Mouse (Mus musculus): ENCODE results near the gene Nrxn3. TPM values are rescaled to one million over a fixed set of nuclear protein-coding genes. Genes with fewer than 3 reads are reported as not detected.

Nrxn3 gene
- polyA plus RNA-seq, 1 experiment from 2014 or later: 1.3 TPM

DNA sequence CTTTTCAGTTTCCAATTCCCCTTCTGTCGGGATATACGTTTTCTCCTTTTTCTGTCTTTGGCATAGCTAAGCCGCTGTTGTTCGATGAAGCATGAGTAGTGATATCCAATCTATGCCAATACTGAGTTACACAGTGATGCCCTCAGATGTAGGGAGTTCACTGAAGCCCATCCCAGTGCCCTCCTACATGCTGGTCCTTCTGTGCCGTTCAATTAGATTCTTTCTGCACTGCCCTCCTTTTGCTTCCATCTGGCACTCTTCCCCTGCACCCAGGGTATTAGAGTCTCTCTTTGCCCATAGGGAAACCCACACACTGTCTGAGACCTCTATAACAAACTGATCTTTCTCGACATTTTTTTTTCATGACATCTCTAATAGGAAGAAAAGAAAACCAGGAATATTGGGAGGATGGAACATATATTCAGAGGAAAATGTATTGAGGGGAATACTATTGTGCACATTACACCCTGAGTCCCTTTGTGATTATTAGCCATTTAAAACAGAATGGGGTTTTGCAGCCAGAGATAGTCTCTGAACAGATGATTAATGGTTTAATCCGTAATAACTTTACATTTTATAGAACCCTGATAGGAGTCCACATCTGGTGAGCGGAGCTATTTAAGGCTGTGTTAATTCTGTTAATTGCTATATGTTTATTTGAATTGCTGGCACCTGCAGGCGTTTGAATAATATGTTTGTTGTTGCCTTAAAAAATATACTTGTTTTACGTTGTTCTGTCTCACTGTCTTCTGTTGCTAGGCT, 476.3 kb downstream of the Nrxn3 start:
- H3K36me3 ChIP-seq (ENCODE audit: control insufficient read depth, insufficient read depth): no peaks in the 10 kb centered on the region

DNA sequence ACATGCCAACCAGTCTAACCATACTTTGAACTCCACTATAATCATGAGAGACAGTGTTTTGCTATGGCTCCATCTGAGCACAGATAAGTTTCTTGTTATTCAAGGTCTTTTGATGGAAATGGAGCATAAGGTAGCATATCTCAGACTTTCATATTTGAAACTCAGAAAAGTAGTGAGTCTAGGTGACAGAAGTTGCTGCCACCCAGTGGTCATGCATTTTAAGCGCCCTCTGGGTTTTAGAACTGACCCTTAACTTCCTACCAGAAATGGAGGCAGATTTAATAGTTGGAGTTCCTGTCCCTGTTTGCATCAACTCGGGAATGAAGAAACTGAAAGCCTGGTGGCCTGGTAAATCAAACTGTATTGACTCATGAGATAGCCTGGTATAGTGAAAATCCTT, 488.9 kb downstream of the Nrxn3 start:
- Histone ChIP-seq H3K36me3 (ENCODE audit: control insufficient read depth, insufficient read depth) (no peaks in the 10 kb centered on the region), H3K4me2 (ENCODE audit: low read depth, low read length) (no peak overlapping the region), H3K27ac (ENCODE audit: low read length) (no peak overlapping the region), H3K4me1 (ENCODE audit: control insufficient read depth, insufficient read depth, low read length) (no peaks in the 10 kb centered on the region), H3K9me3 (replicated peaks; ENCODE audit: control insufficient read depth, low read length) (no peaks in the 10 kb centered on the region), H3K27me3 (ENCODE audit: control insufficient read depth, insufficient read depth, low read length) (no peaks in the 10 kb centered on the region), H3K9ac (ENCODE audit: low read length) (no peak overlapping the region), H3K4me3 (ENCODE audit: low read length) (no peak overlapping the region)
- no peak for ATAC-seq (replicated peaks; ENCODE audit: extremely low read depth, insufficient read depth, low FRiP score)
- whole genome bisulfite sequencing: 31% methylated on average over 2 of the region's 2 CpGs

More for the DNA sequence above, 476.3 kb downstream of the Nrxn3 start:
- Histone ChIP-seq H3K4me2 (ENCODE audit: low read depth, low read length) (no peak overlapping the region), H3K9ac (ENCODE audit: low read length) (no peak overlapping the region), H3K4me3 (ENCODE audit: low read length) (no peak overlapping the region), H3K9me3 (replicated peaks; ENCODE audit: control insufficient read depth, low read length) (no peaks in the 10 kb centered on the region), H3K27me3 (ENCODE audit: control insufficient read depth, insufficient read depth, low read length) (no peaks in the 10 kb centered on the region), H3K27ac (ENCODE audit: low read length) (no peak overlapping the region), H3K4me1 (ENCODE audit: control insufficient read depth, insufficient read depth, low read length) (no peaks in the 10 kb centered on the region)
- no peak for ATAC-seq (replicated peaks; ENCODE audit: extremely low read depth, insufficient read depth, low FRiP score)
- 74% methylated on average over 10 of the region's 10 CpGs for WGBS

DNA sequence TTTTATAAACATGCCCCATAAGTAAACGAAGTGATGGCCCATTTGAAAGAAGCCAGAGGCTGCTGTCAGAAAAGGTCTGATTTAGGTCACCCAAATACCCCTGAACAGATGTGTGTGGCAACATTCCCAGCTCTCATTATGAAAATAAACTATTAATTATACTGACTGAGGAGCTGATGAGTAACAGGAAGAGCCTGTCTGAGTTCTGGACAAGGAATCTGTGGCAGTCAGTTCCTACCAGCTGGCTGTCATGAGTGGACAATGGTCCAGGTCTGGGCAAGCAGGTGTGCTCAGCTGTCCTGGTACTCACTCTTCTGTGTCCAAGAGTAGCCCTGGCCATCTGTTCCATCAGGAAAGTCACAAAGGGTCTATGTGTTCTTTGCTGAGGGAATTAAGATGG, 517.1 kb downstream of the Nrxn3 start:
- Histone ChIP-seq H3K9ac (ENCODE audit: low read length) (no peak overlapping the region), H3K4me2 (ENCODE audit: low read depth, low read length) (no peak overlapping the region), H3K36me3 (ENCODE audit: control insufficient read depth, insufficient read depth) (no peaks in the 10 kb centered on the region), H3K4me3 (ENCODE audit: low read length) (no peak overlapping the region), H3K27me3 (ENCODE audit: control insufficient read depth, insufficient read depth, low read length) (no peaks in the 10 kb centered on the region), H3K9me3 (replicated peaks; ENCODE audit: control insufficient read depth, low read length) (peaks cover 4% of the 10 kb centered on the region; the same call in 1 of the 2 replicates), H3K4me1 (ENCODE audit: control insufficient read depth, insufficient read depth, low read length) (no peaks in the 10 kb centered on the region), H3K27ac (ENCODE audit: low read length) (no peak overlapping the region)
- WGBS: 34% methylated on average over 1 of the region's 1 CpGs
- no peak for ATAC-seq (replicated peaks; ENCODE audit: extremely low read depth, insufficient read depth, low FRiP score)

DNA sequence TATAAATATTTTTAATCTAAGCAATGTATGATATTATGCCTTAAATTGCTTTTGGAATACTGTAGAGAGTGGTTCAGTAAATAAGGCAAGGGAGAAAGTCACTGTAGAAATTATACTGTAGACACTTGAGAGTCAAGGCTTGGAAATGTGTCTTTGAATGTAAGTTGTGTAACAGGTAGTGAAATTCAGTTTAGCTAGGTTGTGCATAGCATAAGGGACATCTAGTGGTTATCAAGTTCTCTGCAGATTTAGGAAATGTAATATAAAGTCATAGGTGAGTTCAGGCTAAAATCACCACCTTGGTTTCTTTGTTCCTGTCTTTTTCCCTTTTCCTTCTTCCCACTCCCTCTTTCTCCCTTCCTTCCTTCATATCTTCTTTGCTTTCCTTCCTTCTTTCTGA, 518.9 kb downstream of the Nrxn3 start:
- H3K4me1 ChIP-seq (ENCODE audit: control insufficient read depth, insufficient read depth, low read length): no peaks in the 10 kb centered on the region
- no peak overlapping the region for H3K27ac ChIP-seq (ENCODE audit: low read length)
- H3K9ac ChIP-seq (ENCODE audit: low read length): no peak overlapping the region
- H3K36me3 ChIP-seq (ENCODE audit: control insufficient read depth, insufficient read depth): no peaks in the 10 kb centered on the region
- H3K9me3 ChIP-seq (replicated peaks; ENCODE audit: control insufficient read depth, low read length): peaks cover 4% of the 10 kb centered on the region; the same call in 1 of the 2 replicates
- no peak overlapping the region for H3K4me2 ChIP-seq (ENCODE audit: low read depth, low read length)
- H3K4me3 ChIP-seq (ENCODE audit: low read length): no peak overlapping the region
- no peaks in the 10 kb centered on the region for H3K27me3 ChIP-seq (ENCODE audit: control insufficient read depth, insufficient read depth, low read length)
- no peak for ATAC-seq (replicated peaks; ENCODE audit: extremely low read depth, insufficient read depth, low FRiP score)

DNA sequence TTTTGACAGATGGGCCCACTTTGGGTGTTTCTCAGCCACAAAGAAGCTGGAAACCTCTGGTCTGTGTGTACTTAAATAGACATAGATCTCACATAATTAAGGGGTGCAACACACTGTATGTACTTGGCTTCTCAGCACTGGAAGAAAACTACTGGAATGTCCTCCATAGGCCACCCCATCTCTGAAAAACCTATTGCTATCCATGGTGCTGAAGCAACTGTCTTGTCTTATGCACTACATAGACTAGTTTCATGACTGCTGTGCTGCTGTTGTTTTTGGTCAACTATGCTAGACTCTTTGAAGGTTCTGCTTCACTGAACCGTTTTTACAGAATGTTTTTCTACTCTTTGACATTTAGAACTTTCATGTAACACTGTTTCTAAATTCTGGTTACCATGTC, 519.8 kb downstream of the Nrxn3 start:
- H3K4me3 ChIP-seq (ENCODE audit: low read length): no peak overlapping the region
- no peaks in the 10 kb centered on the region for H3K4me1 ChIP-seq (ENCODE audit: control insufficient read depth, insufficient read depth, low read length)
- no peak overlapping the region for H3K27ac ChIP-seq (ENCODE audit: low read length)
- no peaks in the 10 kb centered on the region for H3K27me3 ChIP-seq (ENCODE audit: control insufficient read depth, insufficient read depth, low read length)
- peaks cover 4% of the 10 kb centered on the region; the same call in 1 of the 2 replicates for H3K9me3 ChIP-seq (replicated peaks; ENCODE audit: control insufficient read depth, low read length)
- H3K4me2 ChIP-seq (ENCODE audit: low read depth, low read length): no peak overlapping the region
- no peak for ATAC-seq (replicated peaks; ENCODE audit: extremely low read depth, insufficient read depth, low FRiP score)
- H3K36me3 ChIP-seq (ENCODE audit: control insufficient read depth, insufficient read depth): no peaks in the 10 kb centered on the region
- WGBS: 16% methylated on average over 1 of the region's 1 CpGs
- H3K9ac ChIP-seq (ENCODE audit: low read length): no peak overlapping the region

DNA sequence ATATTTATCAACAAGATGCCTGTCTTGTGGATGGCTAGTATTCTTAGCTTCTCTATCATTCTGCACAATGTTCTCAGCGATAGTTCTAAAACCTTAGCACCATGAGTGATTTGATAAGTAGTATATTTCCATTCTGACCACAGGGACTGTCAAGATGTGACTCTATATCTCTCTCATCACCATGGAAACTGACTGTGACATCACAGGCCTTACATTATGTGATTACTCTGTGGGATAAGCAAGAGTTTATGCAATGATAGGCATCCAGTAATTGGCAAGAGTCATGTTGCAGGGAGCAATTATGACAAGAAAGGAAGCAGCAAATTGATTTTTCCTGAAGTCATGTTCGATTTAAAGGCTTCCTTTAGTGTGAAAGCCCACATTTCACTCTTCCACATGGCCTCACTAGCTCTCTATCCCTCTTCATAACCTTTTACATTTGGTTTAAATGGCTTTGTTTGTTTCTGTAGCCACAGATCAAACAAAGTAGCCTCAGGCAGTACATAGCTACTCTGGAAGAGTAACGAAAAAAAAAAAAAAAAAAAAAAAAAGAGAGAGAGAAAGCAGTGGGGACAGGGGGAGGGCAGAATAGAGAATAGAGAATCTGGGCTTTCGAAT, 532.7 kb downstream of the Nrxn3 start:
- H3K4me2 ChIP-seq (ENCODE audit: low read depth, low read length): no peak overlapping the region
- ATAC-seq (replicated peaks; ENCODE audit: extremely low read depth, insufficient read depth, low FRiP score): no peak
- H3K36me3 ChIP-seq (ENCODE audit: control insufficient read depth, insufficient read depth): no peaks in the 10 kb centered on the region
- H3K27me3 ChIP-seq (ENCODE audit: control insufficient read depth, insufficient read depth, low read length): no peaks in the 10 kb centered on the region
- H3K4me1 ChIP-seq (ENCODE audit: control insufficient read depth, insufficient read depth, low read length): no peaks in the 10 kb centered on the region
- no peak overlapping the region for H3K27ac ChIP-seq (ENCODE audit: low read length)
- 68% methylated on average over 4 of the region's 4 CpGs for WGBS
- H3K9ac ChIP-seq (ENCODE audit: low read length): no peak overlapping the region
- H3K4me3 ChIP-seq (ENCODE audit: low read length): no peak overlapping the region
- no peaks in the 10 kb centered on the region for H3K9me3 ChIP-seq (replicated peaks; ENCODE audit: control insufficient read depth, low read length)

DNA sequence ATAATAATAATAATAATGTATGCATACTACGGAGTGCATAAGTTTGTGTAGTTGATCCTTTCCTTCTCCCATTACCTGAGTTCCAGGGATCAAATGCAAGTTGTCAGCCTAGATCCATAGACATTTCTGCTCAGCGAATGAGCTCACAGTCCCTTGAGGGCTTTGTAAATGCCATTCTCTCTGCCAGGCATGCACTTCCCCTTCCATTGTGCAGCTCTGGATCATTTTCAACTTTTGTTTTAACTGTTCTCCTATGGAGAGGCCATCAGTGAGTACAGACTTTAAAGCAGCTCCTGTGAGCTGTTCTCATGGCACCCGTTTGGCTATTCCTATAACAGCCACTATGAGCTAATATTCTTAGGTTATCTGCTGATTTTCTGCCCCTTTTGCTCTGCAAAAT, 536.2 kb downstream of the Nrxn3 start:
- Histone ChIP-seq H3K9ac (ENCODE audit: low read length) (no peak overlapping the region), H3K27ac (ENCODE audit: low read length) (no peak overlapping the region), H3K9me3 (replicated peaks; ENCODE audit: control insufficient read depth, low read length) (no peaks in the 10 kb centered on the region), H3K4me2 (ENCODE audit: low read depth, low read length) (no peak overlapping the region), H3K36me3 (ENCODE audit: control insufficient read depth, insufficient read depth) (no peaks in the 10 kb centered on the region), H3K4me1 (ENCODE audit: control insufficient read depth, insufficient read depth, low read length) (no peaks in the 10 kb centered on the region), H3K4me3 (ENCODE audit: low read length) (no peak overlapping the region), H3K27me3 (ENCODE audit: control insufficient read depth, insufficient read depth, low read length) (no peaks in the 10 kb centered on the region)
- WGBS: 77% methylated on average over 3 of the region's 3 CpGs
- ATAC-seq (replicated peaks; ENCODE audit: extremely low read depth, insufficient read depth, low FRiP score): no peak

DNA sequence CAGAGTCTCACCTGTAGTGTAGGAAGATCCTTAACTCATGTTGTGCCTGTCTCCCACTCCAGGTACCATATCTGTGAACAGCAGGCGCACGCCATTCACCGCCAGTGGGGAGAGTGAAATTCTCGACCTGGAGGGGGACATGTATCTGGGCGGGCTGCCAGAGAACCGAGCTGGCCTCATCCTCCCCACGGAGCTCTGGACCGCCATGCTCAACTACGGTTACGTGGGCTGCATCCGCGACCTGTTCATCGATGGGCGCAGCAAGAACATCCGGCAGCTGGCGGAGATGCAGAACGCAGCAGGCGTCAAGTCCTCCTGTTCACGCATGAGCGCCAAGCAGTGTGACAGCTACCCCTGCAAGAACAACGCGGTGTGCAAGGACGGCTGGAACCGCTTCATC, 537.4 kb downstream of the Nrxn3 start:
- Histone ChIP-seq H3K4me3 (ENCODE audit: low read length) (no peak overlapping the region), H3K4me2 (ENCODE audit: low read depth, low read length) (no peak overlapping the region), H3K9ac (ENCODE audit: low read length) (no peak overlapping the region), H3K9me3 (replicated peaks; ENCODE audit: control insufficient read depth, low read length) (no peaks in the 10 kb centered on the region), H3K27me3 (ENCODE audit: control insufficient read depth, insufficient read depth, low read length) (no peaks in the 10 kb centered on the region), H3K36me3 (ENCODE audit: control insufficient read depth, insufficient read depth) (no peaks in the 10 kb centered on the region), H3K27ac (ENCODE audit: low read length) (no peak overlapping the region), H3K4me1 (ENCODE audit: control insufficient read depth, insufficient read depth, low read length) (no peaks in the 10 kb centered on the region)
- no peak for ATAC-seq (replicated peaks; ENCODE audit: extremely low read depth, insufficient read depth, low FRiP score)
- 79% methylated on average over 24 of the region's 24 CpGs for WGBS

DNA sequence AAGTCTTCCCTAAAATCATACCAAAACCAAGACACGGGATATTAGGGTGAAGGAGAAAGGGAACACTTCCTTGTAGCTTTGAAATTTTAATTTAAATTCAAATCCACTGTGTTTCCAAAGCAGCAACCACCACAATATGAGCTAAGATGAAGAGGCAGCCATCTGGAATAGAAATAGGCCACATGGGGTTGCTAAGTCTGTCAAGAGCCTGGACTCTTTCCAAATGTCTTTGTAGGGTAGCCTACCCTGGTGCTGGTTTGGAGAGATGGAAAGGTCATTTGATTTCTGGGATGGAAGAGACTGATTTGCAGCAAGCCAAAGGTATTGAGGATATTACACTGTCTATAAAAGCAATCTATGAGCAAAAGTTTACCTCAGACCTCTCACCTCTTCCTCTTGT, 539.6 kb downstream of the Nrxn3 start:
- 42% methylated on average over 1 of the region's 1 CpGs for WGBS
- no peak overlapping the region for H3K4me2 ChIP-seq (ENCODE audit: low read depth, low read length)
- H3K36me3 ChIP-seq (ENCODE audit: control insufficient read depth, insufficient read depth): no peaks in the 10 kb centered on the region
- H3K27ac ChIP-seq (ENCODE audit: low read length): no peak overlapping the region
- H3K9ac ChIP-seq (ENCODE audit: low read length): no peak overlapping the region
- no peak overlapping the region for H3K4me3 ChIP-seq (ENCODE audit: low read length)
- H3K4me1 ChIP-seq (ENCODE audit: control insufficient read depth, insufficient read depth, low read length): no peaks in the 10 kb centered on the region
- H3K9me3 ChIP-seq (replicated peaks; ENCODE audit: control insufficient read depth, low read length): no peaks in the 10 kb centered on the region
- H3K27me3 ChIP-seq (ENCODE audit: control insufficient read depth, insufficient read depth, low read length): no peaks in the 10 kb centered on the region
- ATAC-seq (replicated peaks; ENCODE audit: extremely low read depth, insufficient read depth, low FRiP score): no peak

Data from heart, embryonic 16.5 days (tissue).